Mouse (Mus musculus): ENCODE measurements around the gene Gm10160. TPM values are rescaled to one million over a fixed set of nuclear protein-coding genes. Genes with fewer than 3 reads are reported as not detected.

The Gm10160 gene
- not detected for total RNA-seq (2021)
- long read RNA-seq, experiment 1, result 0 reads
- long read RNA-seq, experiment 2, result 0 reads

- no peak for DNase-seq
Observed at GRCm38 (mm10) chr7:81855694-81856093, at the start of gene Gm10160. Gene Gm10160, minus strand, starts transcription at chr7:81855794.

- DNase-seq, result no peak
Observed at GRCm38 (mm10) chr7:81904926-81905325, 49.3 kb upstream of the Gm10160 start.

- no peak for DNase-seq
Observed at GRCm38 (mm10) chr7:81904094-81904493, 48.5 kb upstream of the Gm10160 start.

GRCm38 (mm10) chr7:81899361-81899760, 43.8 kb upstream of the Gm10160 start:
- DNase-seq, result no peak

- DNase-seq, result no peak
Observed at GRCm38 (mm10) chr7:81885128-81885527, 29.5 kb upstream of the Gm10160 start.

GRCm38 (mm10) chr7:81881600-81881999, 26.0 kb upstream of the Gm10160 start:
- DNase-seq, result no peak

- DNase-seq, result no peak
Observed at GRCm38 (mm10) chr7:81880797-81881196, 25.2 kb upstream of the Gm10160 start.

- DNase-seq, result no peak
Observed at GRCm38 (mm10) chr7:81880286-81880685, 24.7 kb upstream of the Gm10160 start.

GRCm38 (mm10) chr7:81875372-81875771, 19.8 kb upstream of the Gm10160 start:
- DNase-seq, result no peak

GRCm38 (mm10) chr7:81874636-81875035, 19.0 kb upstream of the Gm10160 start:
- DNase-seq, result no peak

- DNase-seq, result no peak
Observed at GRCm38 (mm10) chr7:81873807-81874206, 18.2 kb upstream of the Gm10160 start.

GRCm38 (mm10) chr7:81872493-81873013, 17.0 kb upstream of the Gm10160 start:
- no peak for DNase-seq

- DNase-seq, result peak; percentile 71 to 80
Observed at GRCm38 (mm10) chr7:81868158-81868557, 12.6 kb upstream of the Gm10160 start.

- DNase-seq, result no peak
Observed at GRCm38 (mm10) chr7:81867231-81867930, 11.8 kb upstream of the Gm10160 start.

- DNase-seq, result no peak
Observed at GRCm38 (mm10) chr7:81865937-81866336, 10.3 kb upstream of the Gm10160 start.

- DNase-seq, result no peak
Observed at GRCm38 (mm10) chr7:81864552-81864951, 9.0 kb upstream of the Gm10160 start.

GRCm38 (mm10) chr7:81862587-81863583, 7.3 kb upstream of the Gm10160 start:
- DNase-seq, result peak; percentile 58 to 77

- DNase-seq, result no peak
Observed at GRCm38 (mm10) chr7:81861921-81862320, 6.3 kb upstream of the Gm10160 start.

- no peak for DNase-seq
Observed at GRCm38 (mm10) chr7:81861461-81861860, 5.9 kb upstream of the Gm10160 start.

GRCm38 (mm10) chr7:81860996-81861395, 5.4 kb upstream of the Gm10160 start:
- peak in 1 of 2 experiments; percentile 34 for DNase-seq

- peak; percentile 51 to 83 for DNase-seq
Observed at GRCm38 (mm10) chr7:81860071-81860470, 4.5 kb upstream of the Gm10160 start.

- DNase-seq, result peak; percentile 61 to 80
Observed at GRCm38 (mm10) chr7:81858968-81859721, 3.6 kb upstream of the Gm10160 start, which contains the start of gene Tm6sf1. Gene Tm6sf1, plus strand, starts transcription at chr7:81859001.

Data from heart, adult 18-20 months (tissue).